Comparison of ENCODE assay signal across 30 mouse cellular contexts in the genomic region with DNA sequence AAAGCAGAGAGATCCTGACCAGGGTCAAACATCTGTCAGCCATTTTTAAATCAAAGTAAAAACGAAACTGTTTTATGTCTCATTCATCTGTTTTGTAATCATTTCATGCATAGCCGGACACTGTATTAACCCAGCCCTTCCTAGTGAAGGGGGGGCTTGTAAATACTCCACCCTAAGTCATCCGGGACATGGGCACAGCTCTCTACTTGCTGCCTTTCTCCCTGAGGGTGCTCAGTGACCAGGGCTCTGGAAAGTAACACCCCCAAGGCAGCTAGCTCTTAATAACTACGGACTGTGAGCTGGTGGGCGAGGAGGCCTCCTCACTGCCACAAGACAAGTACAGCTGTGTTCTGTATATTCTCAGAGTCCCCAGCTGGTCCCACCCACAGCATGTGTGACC. TPM values are rescaled to one million over a fixed set of nuclear protein-coding genes. Genes with fewer than 3 reads are reported as not detected.
DNase-seq lines count a peak whose midpoint lies in the region; ATAC-seq and TF ChIP-seq lines count a peak whose summit lies in the region.
"Had no signal": no experiment of that assay in that cellular context is flagged by ENCODE, and none has a peak within 500 bp of the region (broad histone marks: within the 10 kb centered on the region; RNA-seq: fewer than 3 reads in every experiment).

No protein-coding gene starts in this region.

- H3K27ac ChIP-seq in heart, embryonic 13.5 days (replicated peaks), result peak overlapping the region; percentile 41
- peak overlapping the region; percentile 27; the same call in 1 of the 2 replicates for H3K27ac ChIP-seq in lung, embryonic 15.5 days
- no peak overlapping the region for H3K27ac ChIP-seq in forebrain, embryonic 10.5 days
- H3K27ac ChIP-seq: embryonic facial prominence, embryonic 12.5 days; hindbrain, embryonic 14.5 days; kidney, postnatal 0 days; left cerebral cortex, adult 2 months; limb, embryonic 15.5 days; liver, embryonic 14.5 days; midbrain, embryonic 10.5 days; neural tube, embryonic 13.5 days had no signal

- peaks cover 10% of the 10 kb centered on the region for H3K4me1 ChIP-seq in heart, embryonic 13.5 days
- H3K4me1 ChIP-seq in lung, embryonic 15.5 days, result no peaks in the 10 kb centered on the region
- H3K4me1 ChIP-seq in lung, adult 2 months (ENCODE audit: control insufficient read depth, insufficient read depth, low read length), result peaks cover 3% of the 10 kb centered on the region
- no peaks in the 10 kb centered on the region for H3K4me1 ChIP-seq in forebrain, embryonic 10.5 days
- H3K4me1 ChIP-seq: embryonic facial prominence, embryonic 12.5 days; midbrain, embryonic 10.5 days; neural tube, embryonic 13.5 days had no signal

- no peak for TF ChIP-seq POLR2A in lung, adult 2 months (IDR thresholded peaks at IDR 0.05; ENCODE audit: borderline replicate concordance, extremely low read depth, low read depth, low read length)

- H3K4me2 ChIP-seq in heart, embryonic 13.5 days, result no peak overlapping the region
- H3K4me2 ChIP-seq in lung, embryonic 15.5 days, result no peak overlapping the region
- H3K4me2 ChIP-seq: embryonic facial prominence, embryonic 12.5 days; hindbrain, embryonic 14.5 days; limb, embryonic 15.5 days; neural tube, embryonic 13.5 days had no signal

- H3K36me3 ChIP-seq in heart, embryonic 13.5 days, result no peaks in the 10 kb centered on the region
- H3K36me3 ChIP-seq in lung, embryonic 15.5 days, result no peaks in the 10 kb centered on the region
- no peaks in the 10 kb centered on the region for H3K36me3 ChIP-seq in forebrain, embryonic 10.5 days (replicated peaks)
- H3K36me3 ChIP-seq: embryonic facial prominence, embryonic 12.5 days; G1E; limb, embryonic 15.5 days; midbrain, embryonic 10.5 days; neural tube, embryonic 13.5 days had no signal

- TF ChIP-seq CTCF in lung, adult 2 months (IDR thresholded peaks at IDR 0.05; ENCODE audit: insufficient read depth, low read length), result no peak

- 72% methylated on average over 5 of the region's 5 CpGs for WGBS in heart, embryonic 13.5 days
- WGBS in lung, embryonic 15.5 days, result 40% methylated on average over 5 of the region's 5 CpGs
- WGBS in lung, adult 2 months, result 44% methylated on average over 5 of the region's 5 CpGs
- WGBS in forebrain, embryonic 10.5 days, result 80% methylated on average over 5 of the region's 5 CpGs

- DNase-seq in heart, postnatal 14 days, result no peak
- no peak for DNase-seq in lung, adult 2 months
- DNase-seq in lung, postnatal 25 days (ENCODE audit: low spot score), result peak; percentile 34
- DNase-seq in forebrain, embryonic 10.5 days (ENCODE audit: extremely low spot score, low spot score), result no peak
- DNase-seq in spleen, postnatal 4 days (ENCODE audit: low spot score in 2 of 2), result no peak
- DNase-seq: adrenal gland, adult 2 months; B cell, adult 2 months; cerebellum, adult 11-12 months; cerebellum, postnatal 10 days; gastrocnemius, postnatal 14 days; heart, postnatal 36 days; kidney, adult 18-20 months; left cerebral cortex, postnatal 4 days; right cerebral cortex, postnatal 4 days had no signal

- H3K9ac ChIP-seq in heart, embryonic 13.5 days, result no peak overlapping the region
- no peak overlapping the region for H3K9ac ChIP-seq in lung, embryonic 15.5 days
- H3K9ac ChIP-seq: embryonic facial prominence, embryonic 12.5 days; hindbrain, embryonic 14.5 days; limb, embryonic 15.5 days; liver, embryonic 14.5 days; neural tube, embryonic 13.5 days had no signal

- intact Hi-C loops in heart, postnatal 14 days (cut with DNase I), result no loop called here

- H3K4me3 ChIP-seq in heart, embryonic 13.5 days, result no peak overlapping the region
- no peak overlapping the region for H3K4me3 ChIP-seq in lung, embryonic 15.5 days
- H3K4me3 ChIP-seq in lung, adult 2 months (replicated peaks; ENCODE audit: extremely low read depth, low read depth, low read length), result no peak overlapping the region
- H3K4me3 ChIP-seq in forebrain, embryonic 10.5 days, result no peak overlapping the region
- H3K4me3 ChIP-seq: embryonic facial prominence, embryonic 12.5 days; left cerebral cortex, adult 2 months; limb, embryonic 15.5 days; midbrain, embryonic 10.5 days; myocyte; neural tube, embryonic 13.5 days had no signal

- ATAC-seq in heart, embryonic 13.5 days (ENCODE audit: extremely low read depth, insufficient number of reproducible peaks, low FRiP score, low TSS enrichment), result no peak
- ATAC-seq in lung, embryonic 15.5 days (ENCODE audit: borderline replicate concordance, extremely low read depth, low FRiP score, low TSS enrichment), result no peak
- ATAC-seq: forebrain, embryonic 14.5 days; inflammation-experienced regulatory T-cells, adult 6 months; midbrain, embryonic 16.5 days had no signal

- no peaks in the 10 kb centered on the region for H3K27me3 ChIP-seq in heart, embryonic 13.5 days (replicated peaks)
- no peaks in the 10 kb centered on the region for H3K27me3 ChIP-seq in lung, embryonic 15.5 days
- no peaks in the 10 kb centered on the region for H3K27me3 ChIP-seq in forebrain, embryonic 10.5 days (ENCODE audit: poor library complexity, severe bottlenecking)
- H3K27me3 ChIP-seq: CH12.LX; embryonic facial prominence, embryonic 12.5 days; limb, embryonic 15.5 days; neural tube, embryonic 13.5 days had no signal

- H3K9me3 ChIP-seq in heart, embryonic 13.5 days, result no peaks in the 10 kb centered on the region
- no peaks in the 10 kb centered on the region for H3K9me3 ChIP-seq in lung, embryonic 15.5 days
- H3K9me3 ChIP-seq in forebrain, embryonic 10.5 days, result no peaks in the 10 kb centered on the region
- H3K9me3 ChIP-seq: embryonic facial prominence, embryonic 12.5 days; G1E; limb, embryonic 15.5 days; midbrain, embryonic 10.5 days; neural tube, embryonic 13.5 days had no signal

RNA-seq across cellular contexts. Expression of a gene that starts 13.1 kb away (rescaled TPM):
- 26.7 and 28.2 TPM in 2 replicates for polyA plus RNA-seq in heart, embryonic 13.5 days (2015; fragmentation: Nextera tagmentation; extraction: Ambion mirVana)
- 10 to 100 TPM; 44.4 to 47.3 TPM for total RNA-seq in heart, postnatal 14 days (2021)
- polyA plus RNA-seq in lung, embryonic 15.5 days (2015; fragmentation: Nextera tagmentation; extraction: Ambion mirVana), result 25.4 and 26.4 TPM in 2 replicates
- polyA plus RNA-seq in lung, adult 2 months (2012; rRNA removed), result 40.9 and 50.1 TPM in 2 replicates
- polyA plus RNA-seq in forebrain, embryonic 10.5 days (2016; fragmentation: Nextera tagmentation; extraction: Ambion mirVana), result 17.6 and 18.3 TPM in 2 replicates

RNA-seq across cellular contexts. Expression of a gene that starts 45.2 kb away (rescaled TPM):
- polyA plus RNA-seq in heart, embryonic 13.5 days (2015; fragmentation: Nextera tagmentation; extraction: Ambion mirVana), result 11.7 and 12.0 TPM in 2 replicates
- total RNA-seq in heart, postnatal 14 days (2021), result 10 to 100 TPM; 12.2 to 12.6 TPM
- 20.1 and 22.7 TPM in 2 replicates for polyA plus RNA-seq in lung, embryonic 15.5 days (2015; fragmentation: Nextera tagmentation; extraction: Ambion mirVana)
- 38.1 and 48.4 TPM in 2 replicates for polyA plus RNA-seq in lung, adult 2 months (2012; rRNA removed)
- polyA plus RNA-seq in forebrain, embryonic 10.5 days (2016; fragmentation: Nextera tagmentation; extraction: Ambion mirVana), result 28.4 and 29.1 TPM in 2 replicates

RNA-seq across cellular contexts. Expression of a gene that starts 45.8 kb away (rescaled TPM):
- 38.7 and 42.9 TPM in 2 replicates for polyA plus RNA-seq in heart, embryonic 13.5 days (2015; fragmentation: Nextera tagmentation; extraction: Ambion mirVana)
- 10 to 100 TPM; 11.6 to 12.3 TPM for total RNA-seq in heart, postnatal 14 days (2021)
- polyA plus RNA-seq in lung, embryonic 15.5 days (2015; fragmentation: Nextera tagmentation; extraction: Ambion mirVana), result 51.7 and 56.0 TPM in 2 replicates
- polyA plus RNA-seq in lung, adult 2 months (2012; rRNA removed), result 5.4 and 10.2 TPM in 2 replicates
- 79.1 and 79.9 TPM in 2 replicates for polyA plus RNA-seq in forebrain, embryonic 10.5 days (2016; fragmentation: Nextera tagmentation; extraction: Ambion mirVana)
